Mouse (Mus musculus) MEL (cell line): ENCODE data around the gene Ddx4. TPM values are rescaled to one million over a fixed set of nuclear protein-coding genes. Genes with fewer than 3 reads are reported as not detected.

Experiments
- DNase-seq: peaks from one replicate; pipeline ENCODE4 v3.0.0; 2011; ENCODE audit warnings: low read depth, low spot score
- H3K27ac ChIP-seq: 2 replicates; pipeline ENCODE4 v1.5.1; 2012; ENCODE audit warnings: low read depth, mild to moderate bottlenecking, control low read depth, low read length, moderate library complexity; ENCODE audit not compliant: control insufficient read depth
- H3K27me3 ChIP-seq, 2 experiments: fragments of 150-350 bp in 1 of 2; sonication (generic) in 1 of 2; 2 replicates each; pipeline ENCODE4 v1.6.1; 2012; ENCODE audit warnings: low read length in 2 of 2, mild to moderate bottlenecking in 2 of 2, improper control_type of control experiment in 1 of 2, moderate library complexity in 1 of 2; ENCODE audit not compliant: insufficient read depth in 2 of 2, control insufficient read depth in 1 of 2
- H3K36me3 ChIP-seq, 2 experiments: 2 replicates each; pipeline ENCODE4 v1.6.1; 2012 to 2014; ENCODE audit warnings: low read length in 2 of 2, improper control_type of control experiment in 1 of 2, inconsistent platforms in 1 of 2, mild to moderate bottlenecking in 1 of 2; ENCODE audit not compliant: insufficient read depth in 2 of 2, control insufficient read depth in 1 of 2
- H3K4me1 ChIP-seq, 2 experiments: fragments of 150-350 bp in 1 of 2; sonication (generic) in 1 of 2; 2 replicates each; pipeline ENCODE4 v1.6.1; 2012; ENCODE audit warnings: low read length in 2 of 2, improper control_type of control experiment in 1 of 2, mild to moderate bottlenecking in 1 of 2; ENCODE audit not compliant: insufficient read depth in 2 of 2, control insufficient read depth in 1 of 2
- H3K4me3 ChIP-seq, 2 experiments: fragments of 150-350 bp in 1 of 2; sonication (generic) in 1 of 2; 2 replicates each; pipeline ENCODE4 v1.5.1; 2012; ENCODE audit warnings: low read depth in 2 of 2, low read length in 2 of 2, mild to moderate bottlenecking in 2 of 2, moderate library complexity in 2 of 2, control low read depth in 1 of 2, improper control_type of control experiment in 1 of 2; ENCODE audit not compliant: control insufficient read depth in 1 of 2, insufficient read depth in 1 of 2
- H3K79me2 ChIP-seq: 2 replicates; pipeline ENCODE4 v1.6.1; 2012; ENCODE audit warnings: mild to moderate bottlenecking, low read length, moderate library complexity; ENCODE audit not compliant: control insufficient read depth, poor library complexity, insufficient read depth
- H3K9ac ChIP-seq: 2 replicates; pipeline ENCODE4 v1.6.1; 2012; ENCODE audit warnings: low read depth, mild to moderate bottlenecking, control low read depth, low read length, moderate library complexity; ENCODE audit not compliant: control insufficient read depth, poor library complexity, severe bottlenecking
- H3K9me3 ChIP-seq: fragments of 150-350 bp; sonication (generic); replicated peaks from 2 replicates; pipeline ENCODE4 v1.6.1; 2012; ENCODE audit warnings: mild to moderate bottlenecking, low read length, improper control_type of control experiment, moderate library complexity; ENCODE audit not compliant: insufficient read depth
- E2F4 ChIP-seq: IDR thresholded peaks from 2 replicates; pipeline ENCODE4 v1.6.1; 2011; ENCODE audit warnings: low read depth, low read length, improper control_type of control experiment, borderline replicate concordance
- EP300 ChIP-seq, 2 experiments: IDR thresholded peaks; 2 replicates each; pipeline ENCODE4 v1.6.1; 2011; ENCODE audit warnings: improper control_type of control experiment in 2 of 2, low read length in 2 of 2, low read depth in 1 of 2, mild to moderate bottlenecking in 1 of 2
- ETS1 ChIP-seq: IDR thresholded peaks from 2 replicates; pipeline ENCODE4 v1.6.1; 2012; ENCODE audit warnings: low read depth, mild to moderate bottlenecking, inconsistent platforms, low read length, improper control_type of control experiment, moderate library complexity
- GATA1 ChIP-seq: IDR thresholded peaks from 2 replicates; pipeline ENCODE4 v1.6.1; 2011; ENCODE audit warnings: low read depth, low read length, improper control_type of control experiment
- HCFC1 ChIP-seq: IDR thresholded peaks from 2 replicates; pipeline ENCODE4 v1.6.1; 2012; ENCODE audit warnings: low read depth, mild to moderate bottlenecking, inconsistent platforms, low read length, improper control_type of control experiment, moderate library complexity
- MAFK ChIP-seq: IDR thresholded peaks from 2 replicates; pipeline ENCODE4 v1.6.1; 2011; ENCODE audit warnings: low read depth, mild to moderate bottlenecking, low read length, improper control_type of control experiment, borderline replicate concordance
- MAZ ChIP-seq: IDR thresholded peaks from 2 replicates; pipeline ENCODE4 v1.6.1; 2012; ENCODE audit warnings: low read depth, mild to moderate bottlenecking, inconsistent platforms, low read length, improper control_type of control experiment
- MEF2A ChIP-seq: IDR thresholded peaks from 2 replicates; pipeline ENCODE4 v1.6.1; 2014; ENCODE audit warnings: low read depth, mild to moderate bottlenecking, inconsistent platforms, low read length, improper control_type of control experiment; ENCODE audit not compliant: poor library complexity, insufficient replicate concordance, severe bottlenecking; ENCODE audit errors: extremely low read depth
- NELFE ChIP-seq: IDR thresholded peaks from 2 replicates; pipeline ENCODE4 v1.6.1; 2011; ENCODE audit warnings: low read depth, low read length, improper control_type of control experiment
- POLR2AphosphoS2 ChIP-seq: IDR thresholded peaks from 2 replicates; pipeline ENCODE4 v1.6.1; 2011; ENCODE audit warnings: low read length, improper control_type of control experiment
- POLR2AphosphoS5 ChIP-seq: IDR thresholded peaks from 2 replicates; pipeline ENCODE4 v1.6.1; 2012; ENCODE audit warnings: low read depth, borderline replicate concordance, mild to moderate bottlenecking, inconsistent platforms, low read length, moderate library complexity, mixed read lengths
- RAD21 ChIP-seq: IDR thresholded peaks from 2 replicates; pipeline ENCODE4 v1.6.1; 2011; ENCODE audit warnings: mild to moderate bottlenecking, low read depth, low read length, improper control_type of control experiment
- RCOR1 ChIP-seq: IDR thresholded peaks from 2 replicates; pipeline ENCODE4 v1.6.1; 2012; ENCODE audit warnings: low read depth, mild to moderate bottlenecking, inconsistent platforms, low read length, improper control_type of control experiment
- SMC3 ChIP-seq: IDR thresholded peaks from 2 replicates; pipeline ENCODE4 v1.6.1; 2011; ENCODE audit warnings: low read depth, low read length, improper control_type of control experiment
- TAL1 ChIP-seq: IDR thresholded peaks from 2 replicates; pipeline ENCODE4 v1.6.1; 2012; ENCODE audit warnings: mild to moderate bottlenecking, inconsistent platforms, low read length, moderate library complexity, mixed read lengths
- TCF12 ChIP-seq: IDR thresholded peaks from 2 replicates; pipeline ENCODE4 v1.6.1; 2014; ENCODE audit warnings: low read depth, mild to moderate bottlenecking, inconsistent platforms, low read length, improper control_type of control experiment, moderate library complexity
- UBTF ChIP-seq: IDR thresholded peaks from 2 replicates; pipeline ENCODE4 v1.6.1; 2012; ENCODE audit warnings: low read depth, mild to moderate bottlenecking, inconsistent platforms, low read length, improper control_type of control experiment, moderate library complexity, borderline replicate concordance; ENCODE audit not compliant: insufficient read depth
- ZKSCAN1 ChIP-seq: IDR thresholded peaks from 2 replicates; pipeline ENCODE4 v1.6.1; 2012; ENCODE audit warnings: low read depth, mild to moderate bottlenecking, inconsistent platforms, low read length, improper control_type of control experiment, moderate library complexity
- polyA plus RNA-seq, 2 experiments: library from polyadenylated mRNA; stranded (reverse) in 1 of 2; unstranded in 1 of 2; fragments of >175 nt in 1 of 2; fragments of >200 nt in 1 of 2; gene quantifications; 2 replicates each; pipeline versions ENCODE4 v1.2.1 to v1.2.4; 2012; ENCODE audit warnings: low replicate concordance in 2 of 2, low read depth in 1 of 2; ENCODE audit not compliant: insufficient read length in 2 of 2, insufficient read depth in 1 of 2, missing spikeins in 1 of 2
- total RNA-seq: library from RNA; depleted of rRNA; stranded (reverse); fragments of 300-350 nt; gene quantifications from 2 replicates; pipeline ENCODE4 v1.2.3, GENCODE M21; 2012

Gene Ddx4
- total and polyA plus RNA-seq, 3 experiments = 0.31 to 1.3 TPM; not detected in 1

DNA sequence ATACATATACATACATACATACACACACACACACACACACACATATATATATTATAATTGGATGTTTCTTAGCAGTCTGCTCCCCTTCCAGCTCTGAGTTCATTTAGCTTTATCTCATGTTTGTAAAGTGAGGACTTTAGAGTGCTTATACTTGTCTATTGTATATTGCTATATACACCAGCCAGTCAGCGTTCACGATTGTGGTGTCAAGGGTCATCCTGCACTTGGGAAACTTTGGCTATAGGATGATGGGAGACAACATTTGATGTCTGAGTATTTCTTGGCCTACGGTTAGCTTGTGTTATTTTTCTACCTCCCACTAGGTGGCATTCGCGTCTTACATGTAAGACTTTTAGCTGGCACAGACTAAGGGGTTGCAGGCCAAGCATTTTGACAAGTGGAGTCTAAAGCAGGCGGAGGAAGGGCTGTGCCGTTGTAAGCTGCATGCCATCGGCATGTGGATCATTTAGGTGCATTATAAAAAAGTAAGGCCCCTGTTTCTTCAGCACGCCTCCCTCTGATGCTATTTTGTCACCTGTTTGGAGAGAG is 21.7 kb upstream of the Ddx4 start (continued):
- TF ChIP-seq UBTF (no peak), RAD21 (peak; percentile 93), ZKSCAN1 (no peak), NELFE (no peak), EP300 (IDR thresholded peaks at IDR 0.05; ENCODE audit: low read depth in 1 of 2, low read length in 2 of 2) (no peak), SMC3 (peak; percentile 89), MAFK (no peak), HCFC1 (no peak), POLR2AphosphoS5 (no peak), TAL1 (no peak), MAZ (no peak)

DNA sequence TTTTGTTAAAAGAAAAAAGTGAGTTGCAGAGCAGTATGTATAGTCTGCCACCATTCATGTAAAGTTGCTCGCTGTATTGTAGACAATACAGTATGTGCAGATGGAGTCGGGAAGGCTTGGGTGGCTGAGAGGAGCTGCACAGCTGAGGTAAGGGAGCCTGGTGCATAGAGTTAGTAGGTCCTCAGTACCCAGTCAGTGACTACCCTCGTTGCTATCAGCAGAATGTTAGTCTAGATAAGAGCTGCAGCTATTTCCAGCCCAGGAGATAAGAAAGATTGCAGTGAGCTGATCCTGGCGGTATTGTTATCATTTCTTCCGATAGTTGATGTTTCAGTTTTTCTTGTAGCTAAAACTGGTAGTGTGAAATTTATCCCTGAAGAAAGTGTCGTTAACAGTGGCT is 20.5 kb upstream of the Ddx4 start:
- Histone ChIP-seq H3K9ac (no peak overlapping the region; the same call in 1 of the 2 replicates), H3K36me3 (peaks cover 8 to 19% of the 10 kb centered on the region in 2 experiments; a peak in 3 of 4 replicates), H3K27me3 (no peaks in the 10 kb centered on the region), H3K4me3 (no peak overlapping the region), H3K79me2 (no peaks in the 10 kb centered on the region), H3K9me3 (no peaks in the 10 kb centered on the region), H3K4me1 (peaks cover 5 to 13% of the 10 kb centered on the region in 2 experiments), H3K27ac (peak overlapping the region; percentile 40)
- peak; percentile 28 for DNase-seq
- TF ChIP-seq MEF2A = peak; percentile 98
- peak; percentile 95 for TF ChIP-seq GATA1
- TF ChIP-seq TCF12 = peak; percentile 79
- no peak for TF ChIP-seq ZKSCAN1
- TF ChIP-seq E2F4 = no peak
- TF ChIP-seq EP300 (IDR thresholded peaks at IDR 0.05; ENCODE audit: low read depth in 1 of 2, low read length in 2 of 2) = peak; percentile 76 to 79
- peak; percentile 49; the same call in 1 of the 2 replicates for TF ChIP-seq RCOR1
- no peak for TF ChIP-seq POLR2AphosphoS2
- TF ChIP-seq ETS1 = peak; percentile 79
